Mouse (Mus musculus) intestine, embryonic 16.5 days (tissue): ENCODE measurements around the gene 5031439G07Rik. TPM values are rescaled to one million over a fixed set of nuclear protein-coding genes. Genes with fewer than 3 reads are reported as not detected.
"Not testable (repeated sequence)": the region's sequence is repeated elsewhere in the genome, so short reads cannot be mapped to it uniquely, and the experiment has no call there.

Experiments
- ATAC-seq: fragments of 200-750 bp; cut with Nextera tagmentation; 2 replicates; pipeline ENCODE4 v1.8.0; 2017; ENCODE audit warnings: moderate TSS enrichment, moderate library complexity
- H3K27ac ChIP-seq: fragments of 300-500 bp; sonication (generic); 2 replicates; pipeline ENCODE4 v1.5.1; 2014; ENCODE audit warnings: mild to moderate bottlenecking, low read length
- H3K27me3 ChIP-seq: fragments of 300-500 bp; sonication (generic); replicated peaks from 2 replicates; pipeline ENCODE4 v1.6.1; 2014; ENCODE audit warnings: low read length, control low read depth, mixed read lengths; ENCODE audit not compliant: control insufficient read depth, insufficient read depth
- H3K36me3 ChIP-seq: fragments of 300-500 bp; sonication (generic); 2 replicates; pipeline ENCODE4 v1.6.1; 2014; ENCODE audit warnings: low read length, control low read depth; ENCODE audit not compliant: control insufficient read depth, insufficient read depth
- H3K4me1 ChIP-seq: fragments of 300-500 bp; sonication (generic); 2 replicates; pipeline ENCODE4 v1.6.1; 2014; ENCODE audit warnings: low read length, control low read depth, mixed read lengths; ENCODE audit not compliant: control insufficient read depth, insufficient read depth
- H3K4me2 ChIP-seq: fragments of 300-500 bp; sonication (generic); 2 replicates; pipeline ENCODE4 v1.6.1; 2014; ENCODE audit warnings: low read depth, low read length, control low read depth
- H3K4me3 ChIP-seq: fragments of 300-500 bp; sonication (generic); 2 replicates; pipeline ENCODE4 v1.5.1; 2014; ENCODE audit warnings: mild to moderate bottlenecking, low read length
- H3K9ac ChIP-seq: fragments of 300-500 bp; sonication (generic); 2 replicates; pipeline ENCODE4 v1.6.1; 2014; ENCODE audit warnings: low read depth, low read length
- H3K9me3 ChIP-seq: fragments of 300-500 bp; sonication (generic); 2 replicates; pipeline ENCODE4 v1.6.1; 2016; ENCODE audit warnings: low read length, control low read depth; ENCODE audit not compliant: control insufficient read depth
- WGBS: fragments of 180-500 bp; shearing (Covaris S2); extraction: QIAGEN DNeasy Blood & Tissue Kit; methylation state at CpG from one replicate; pipeline ENCODE4 v1.1.7; 2014; 5-methylcytosine and 5-hydroxymethylcytosine counted together
- polyA plus RNA-seq: library from polyadenylated mRNA; unstranded; fragments of >200 nt; fragmentation: Nextera tagmentation; extraction: Ambion mirVana; gene quantifications from 2 replicates; pipeline ENCODE4 v1.2.1, GENCODE M21; 2015

The 5031439G07Rik gene
- polyA plus RNA-seq, result 7.1 and 8.1 TPM in 2 replicates

GRCm38 (mm10) chr15:84987874-84988825 is at the start of gene 5031439G07Rik:
5031439G07Rik (minus strand) TSS chr15:84988551.
- H3K9me3 ChIP-seq, result no peaks in the 10 kb centered on the region

GRCm38 (mm10) chr15:85037343-85037690 is 49.0 kb upstream of the 5031439G07Rik start:
- Histone ChIP-seq H3K4me2 (peak overlapping the region; percentile 91), H3K9me3 (no peaks in the 10 kb centered on the region), H3K27ac (peak overlapping the region; percentile 20; the same call in 1 of the 2 replicates), H3K27me3 (no peaks in the 10 kb centered on the region), H3K4me1 (peaks cover 35% of the 10 kb centered on the region), H3K36me3 (no peaks in the 10 kb centered on the region), H3K4me3 (peak overlapping the region; percentile 87), H3K9ac (peak overlapping the region; percentile 88)
- no peak for ATAC-seq
- 2% methylated on average over 8 of the region's 8 CpGs for WGBS

More at GRCm38 (mm10) chr15:84987874-84988825, at the start of gene 5031439G07Rik:
- peak; percentile 90 for ATAC-seq
- WGBS, result 2% methylated on average over 58 of the region's 59 CpGs
- Histone ChIP-seq H3K27me3 (no peaks in the 10 kb centered on the region), H3K27ac (peak within 1 kb of the TSS; percentile 85), H3K4me3 (peak within 1 kb of the TSS; percentile 80), H3K36me3 (no peaks in the 10 kb centered on the region), H3K4me1 (peaks cover 24% of the 10 kb centered on the region), H3K9ac (peak within 1 kb of the TSS; percentile 93), H3K4me2 (peak within 1 kb of the TSS; percentile 64)

GRCm38 (mm10) chr15:85036566-85037342 is 48.4 kb upstream of the 5031439G07Rik start:
- H3K36me3 ChIP-seq, result no peaks in the 10 kb centered on the region
- H3K27ac ChIP-seq, result peak overlapping the region; percentile 95
- WGBS, result under 1% methylated on average over 75 of the region's 75 CpGs
- peak; percentile 93 for ATAC-seq
- peak overlapping the region; percentile 88 for H3K9ac ChIP-seq
- peak overlapping the region; percentile 91 for H3K4me2 ChIP-seq
- H3K9me3 ChIP-seq, result no peaks in the 10 kb centered on the region
- H3K27me3 ChIP-seq, result no peaks in the 10 kb centered on the region
- peak overlapping the region; percentile 87 for H3K4me3 ChIP-seq
- peaks cover 35% of the 10 kb centered on the region for H3K4me1 ChIP-seq

- Histone ChIP-seq H3K4me1 (peaks cover 28% of the 10 kb centered on the region), H3K9ac (peak overlapping the region; percentile 53; the same call in 1 of the 2 replicates), H3K27ac (peak overlapping the region; percentile 50)
- not testable (repeated sequence) for H3K4me2 ChIP-seq, H3K36me3 ChIP-seq, H3K27me3 ChIP-seq, H3K9me3 ChIP-seq, H3K4me3 ChIP-seq
- 27% methylated on average over 7 of the region's 7 CpGs for WGBS
- peak; percentile 19 for ATAC-seq
Observed at GRCm38 (mm10) chr15:85033916-85034315, 45.6 kb upstream of the 5031439G07Rik start.

- Histone ChIP-seq H3K27me3 (no peaks in the 10 kb centered on the region), H3K4me1 (peaks cover 12% of the 10 kb centered on the region), H3K9me3 (no peaks in the 10 kb centered on the region), H3K4me2 (no peak overlapping the region), H3K36me3 (no peaks in the 10 kb centered on the region), H3K9ac (no peak overlapping the region), H3K4me3 (no peak overlapping the region), H3K27ac (no peak overlapping the region; the same call in 1 of the 2 replicates)
- no peak for ATAC-seq
- WGBS, result 63% methylated on average over 3 of the region's 3 CpGs
Observed at GRCm38 (mm10) chr15:85031866-85032265, 43.5 kb upstream of the 5031439G07Rik start.

GRCm38 (mm10) chr15:85030643-85031042 is 42.3 kb upstream of the 5031439G07Rik start:
- not testable (repeated sequence) for H3K4me3 ChIP-seq

GRCm38 (mm10) chr15:85028648-85029047 is 40.3 kb upstream of the 5031439G07Rik start, which contains the start of gene Fam118a:
Fam118a (plus strand) TSS chr15:85028948.
- H3K4me1 ChIP-seq, H3K4me2 ChIP-seq, H3K9ac ChIP-seq, H3K9me3 ChIP-seq, H3K27me3 ChIP-seq, H3K36me3 ChIP-seq, H3K4me3 ChIP-seq, ATAC-seq: not testable (repeated sequence)
- H3K27ac ChIP-seq, result peak within 1 kb of the TSS; percentile 9; the same call in 1 of the 2 replicates
- WGBS, result 50% methylated on average over 1 of the region's 1 CpGs

More at GRCm38 (mm10) chr15:85030643-85031042, 42.3 kb upstream of the 5031439G07Rik start:
- H3K9me3 ChIP-seq, H3K36me3 ChIP-seq, H3K4me1 ChIP-seq, H3K9ac ChIP-seq, H3K4me2 ChIP-seq, H3K27me3 ChIP-seq: not testable (repeated sequence)
- ATAC-seq, result peak; percentile 80
- WGBS, result 47% methylated on average over 1 of the region's 1 CpGs
- peak overlapping the region; percentile 50 for H3K27ac ChIP-seq

- Histone ChIP-seq H3K4me3 (no peak overlapping the region), H3K4me2 (no peak overlapping the region), H3K9ac (no peak overlapping the region), H3K27ac (peak overlapping the region; percentile 9; the same call in 1 of the 2 replicates), H3K4me1 (peaks cover 7% of the 10 kb centered on the region), H3K27me3 (no peaks in the 10 kb centered on the region), H3K9me3 (no peaks in the 10 kb centered on the region), H3K36me3 (no peaks in the 10 kb centered on the region)
- peak; percentile 74 for ATAC-seq
- 54% methylated on average over 4 of the region's 4 CpGs for WGBS
Observed at GRCm38 (mm10) chr15:85027740-85028139, 39.4 kb upstream of the 5031439G07Rik start.

GRCm38 (mm10) chr15:85026197-85026596 is 37.8 kb upstream of the 5031439G07Rik start:
- no peak overlapping the region for H3K4me2 ChIP-seq
- no peaks in the 10 kb centered on the region for H3K36me3 ChIP-seq
- H3K9ac ChIP-seq, result no peak overlapping the region
- WGBS, result 78% methylated on average over 4 of the region's 4 CpGs
- H3K27ac ChIP-seq, result no peak overlapping the region
- H3K27me3 ChIP-seq, result no peaks in the 10 kb centered on the region
- H3K4me1 ChIP-seq, result peaks cover 2% of the 10 kb centered on the region; the same call in 1 of the 2 replicates
- no peak for ATAC-seq
- H3K9me3 ChIP-seq, result no peaks in the 10 kb centered on the region
- H3K4me3 ChIP-seq, result no peak overlapping the region
